Mouse (Mus musculus) embryonic fibroblast, embryonic 13.5 days (primary cell): ENCODE measurements around the gene Plcd4.

Experiments used
- CTCF ChIP-seq: IDR thresholded peaks from 2 replicates; pipeline ENCODE4 v1.5.1; 2011; ENCODE audit warnings: mild to moderate bottlenecking, control low read depth, low read length, moderate library complexity, borderline replicate concordance; ENCODE audit not compliant: insufficient read depth
- POLR2A ChIP-seq: IDR thresholded peaks from 2 replicates; pipeline ENCODE4 v1.6.1; 2011; ENCODE audit warnings: low read depth, mild to moderate bottlenecking, control low read depth, low read length, moderate library complexity

DNA sequence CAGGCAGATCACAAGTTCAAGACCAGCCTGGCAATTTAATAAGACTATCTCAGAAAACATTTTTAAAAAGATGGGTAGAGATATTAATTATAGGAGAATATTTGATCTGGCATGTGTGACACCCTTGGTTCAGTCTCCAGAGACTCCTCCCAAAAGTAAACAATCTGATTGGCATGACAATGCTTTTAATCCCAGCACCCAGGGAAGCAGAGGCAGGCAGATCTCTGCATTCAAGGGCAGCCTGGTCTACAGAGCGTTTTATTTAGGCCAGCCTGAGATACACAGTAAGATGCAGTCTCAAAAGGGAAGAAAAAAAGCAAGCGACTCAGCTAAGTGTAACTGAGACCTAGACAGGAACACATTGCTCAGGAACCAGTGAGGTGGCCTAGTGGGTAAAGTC, 34.9 kb upstream of the Plcd4 start:
- TF ChIP-seq CTCF (no peak), POLR2A (no peak)
